In genomic region chr15:77905275-77905970, GRCm38 (mm10) we compare ENCODE assay signal across 8 mouse cellular contexts. TPM values are rescaled to one million over a fixed set of nuclear protein-coding genes. Genes with fewer than 3 reads are reported as not detected.
A peak's percentile ranks its signal among the peaks of the same experiment; 100 is the strongest.
DNase-seq lines count a peak whose midpoint lies in the region; ATAC-seq lines count a peak whose summit lies in the region.

No protein-coding gene starts in this region.

- H3K27me3 ChIP-seq in forebrain, embryonic 10.5 days (ENCODE audit: poor library complexity, severe bottlenecking): peaks cover 36% of the 10 kb centered on the region
- H3K27me3 ChIP-seq in stomach, embryonic 14.5 days (ENCODE audit: control insufficient read depth, insufficient read depth, low read length): no peaks in the 10 kb centered on the region

- DNase-seq in spleen, adult 18-20 months: peak; percentile 47 to 55
- DNase-seq in spleen, adult 12 weeks (ENCODE audit: low spot score): no peak
- peak; percentile 68 for DNase-seq in forebrain, embryonic 10.5 days (ENCODE audit: extremely low spot score, low spot score)
- peak; percentile 77 to 81 for DNase-seq in heart, postnatal 10 days
- DNase-seq in kidney, postnatal 25 days: peak; percentile 82 to 92

- peak overlapping the region; percentile 41 for H3K4me2 ChIP-seq in stomach, embryonic 14.5 days (replicated peaks; ENCODE audit: low read depth, low read length)

- no peaks in the 10 kb centered on the region for H3K36me3 ChIP-seq in forebrain, embryonic 10.5 days (replicated peaks)
- no peaks in the 10 kb centered on the region for H3K36me3 ChIP-seq in stomach, embryonic 14.5 days (ENCODE audit: control insufficient read depth, insufficient read depth, low read length)

- intact Hi-C loops in heart, postnatal 10 days (cut with DNase I): no loop called here

- peaks cover 52% of the 10 kb centered on the region for H3K4me1 ChIP-seq in forebrain, embryonic 10.5 days
- peaks cover 30% of the 10 kb centered on the region for H3K4me1 ChIP-seq in stomach, embryonic 14.5 days (ENCODE audit: control insufficient read depth, insufficient read depth, low read length)

- H3K9ac ChIP-seq in stomach, embryonic 14.5 days (replicated peaks; ENCODE audit: low read depth, low read length): peak overlapping the region; percentile 22

- WGBS in forebrain, embryonic 10.5 days: 3% methylated on average over 26 of the region's 26 CpGs
- WGBS in stomach, embryonic 14.5 days: 6% methylated on average over 26 of the region's 26 CpGs

- peak overlapping the region; percentile 75 for H3K27ac ChIP-seq in forebrain, embryonic 10.5 days
- H3K27ac ChIP-seq in stomach, embryonic 14.5 days (ENCODE audit: low read length): peak overlapping the region; percentile 84

- peak; percentile 76 for ATAC-seq in megakaryocyte-erythroid progenitor cell, adult 5-6 weeks (replicated peaks; ENCODE audit: low FRiP score, low TSS enrichment, poor library complexity, severe bottlenecking)
- ATAC-seq in stomach, embryonic 14.5 days (ENCODE audit: insufficient number of reproducible peaks, insufficient read depth, low FRiP score, low read depth): peak; percentile 87
- ATAC-seq in erythroid progenitor cell, adult 5-6 weeks (replicated peaks; ENCODE audit: low FRiP score, poor library complexity, severe bottlenecking): no peak

- peak overlapping the region; percentile 48 for H3K4me3 ChIP-seq in forebrain, embryonic 10.5 days
- H3K4me3 ChIP-seq in stomach, embryonic 14.5 days (ENCODE audit: low read depth, low read length): peak overlapping the region; percentile 2; the same call in 1 of the 2 replicates

- no peaks in the 10 kb centered on the region for H3K9me3 ChIP-seq in forebrain, embryonic 10.5 days
- H3K9me3 ChIP-seq in stomach, embryonic 14.5 days (ENCODE audit: control insufficient read depth, low read depth, low read length): no peaks in the 10 kb centered on the region

RNA-seq across cellular contexts. Expression of gene Txn2, which starts 23.4 kb away (rescaled TPM):
- polyA plus RNA-seq in forebrain, embryonic 10.5 days (2016; fragmentation: Nextera tagmentation; extraction: Ambion mirVana): 288 and 291 TPM in 2 replicates
- total RNA-seq in heart, postnatal 10 days (2021): 100 to 1,000 TPM; 200 to 221 TPM
- 335 and 427 TPM in 2 replicates for total RNA-seq in megakaryocyte-erythroid progenitor cell, adult 5-6 weeks (2014; fragmentation: Nextera tagmentation)
- total RNA-seq in megakaryocyte-erythroid progenitor cell, adult 5-6 weeks (2017): 80.6 and 101 TPM in 2 replicates
- polyA plus RNA-seq in stomach, embryonic 14.5 days (2014; fragmentation: Nextera tagmentation; extraction: Ambion mirVana): 242 and 259 TPM in 2 replicates
- 151 and 152 TPM in 2 replicates for total RNA-seq in erythroid progenitor cell, adult 5-6 weeks (2015; ENCODE audit: low replicate concordance)
- total RNA-seq in erythroid progenitor cell, adult 5-6 weeks (2017; ENCODE audit: low replicate concordance): 30.3 and 35.2 TPM in 2 replicates

RNA-seq across cellular contexts. Expression of gene Foxred2, which starts 51.1 kb away (rescaled TPM):
- 7.9 and 8.7 TPM in 2 replicates for polyA plus RNA-seq in forebrain, embryonic 10.5 days (2016; fragmentation: Nextera tagmentation; extraction: Ambion mirVana)
- under 1 TPM; 0.20 to 0.38 TPM for total RNA-seq in heart, postnatal 10 days (2021)
- 8.0 and 9.6 TPM in 2 replicates for total RNA-seq in megakaryocyte-erythroid progenitor cell, adult 5-6 weeks (2014; fragmentation: Nextera tagmentation)
- total RNA-seq in megakaryocyte-erythroid progenitor cell, adult 5-6 weeks (2017): 5.4 and 9.3 TPM in 2 replicates
- 3.3 and 5.5 TPM in 2 replicates for polyA plus RNA-seq in stomach, embryonic 14.5 days (2014; fragmentation: Nextera tagmentation; extraction: Ambion mirVana)
- total RNA-seq in erythroid progenitor cell, adult 5-6 weeks (2015; ENCODE audit: low replicate concordance): 3.4 and 4.3 TPM in 2 replicates
- total RNA-seq in erythroid progenitor cell, adult 5-6 weeks (2017; ENCODE audit: low replicate concordance): 1.2 and 1.4 TPM in 2 replicates
